Mouse (Mus musculus): ENCODE results near the gene Tmem135.
A peak's percentile ranks its signal among the peaks of the same experiment; 100 is the strongest.

DNA sequence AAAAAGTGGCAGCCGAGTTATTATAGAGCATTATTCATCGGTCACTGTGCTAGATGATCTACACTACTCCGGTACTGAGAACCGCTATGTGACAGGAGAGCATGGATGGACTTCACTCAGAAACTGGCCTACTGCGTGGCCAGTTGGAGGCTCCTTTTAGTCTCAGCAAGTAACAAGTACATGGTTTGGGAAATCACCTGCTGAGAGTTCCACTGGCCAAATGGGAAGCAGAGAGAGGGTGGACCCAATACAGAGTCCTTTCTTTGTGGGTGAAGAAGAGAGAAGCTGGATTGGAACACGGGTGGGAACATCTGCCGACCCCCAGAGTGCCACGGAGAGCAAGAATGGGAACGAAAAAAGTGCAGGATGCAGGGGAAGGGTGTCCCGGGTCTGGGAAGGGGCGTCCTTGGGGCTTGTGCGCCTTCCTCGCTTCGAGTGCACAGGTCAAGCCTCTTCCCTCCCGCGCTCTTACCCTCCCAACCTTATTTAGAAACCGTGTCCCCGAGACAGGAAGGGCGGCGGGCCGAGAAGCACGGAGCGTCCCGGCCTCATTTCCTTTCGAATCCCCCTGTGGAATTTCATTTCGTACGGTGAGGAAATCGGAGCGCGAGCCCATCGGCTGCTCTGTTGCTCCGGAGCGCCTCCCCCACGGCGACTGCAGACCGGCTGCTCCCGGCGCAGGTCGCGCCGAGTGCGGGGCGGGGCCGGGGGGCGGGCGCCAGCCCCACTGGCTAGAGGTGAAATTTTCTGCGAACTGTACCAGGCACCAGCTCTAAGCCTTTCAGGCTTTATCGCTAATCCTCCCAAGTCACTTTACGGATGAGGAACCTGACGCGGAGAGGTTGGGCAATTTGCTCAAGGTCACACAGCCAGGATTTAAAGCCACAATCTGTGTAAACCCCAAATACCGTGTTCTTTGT, 709 bp downstream of the Tmem135 start:
- TF ChIP-seq CTCF (IDR thresholded peaks at IDR 0.05; ENCODE audit: low read depth) (no peak), EP300 (optimal IDR thresholded peaks at IDR 0.05) (peak; percentile 70)

Data from stomach, postnatal 0 days (tissue).